Mouse (Mus musculus) CH12.LX (cell line): ENCODE data around the gene Mrtfb. TPM values are rescaled to one million over a fixed set of nuclear protein-coding genes. Genes with fewer than 3 reads are reported as not detected.
"Not testable (repeated sequence)": the region's sequence is repeated elsewhere in the genome, so short reads cannot be mapped to it uniquely, and the experiment has no call there.

Experiments
- DNase-seq: peaks from one replicate; pipeline ENCODE4 v3.0.0-alpha.2; 2013; ENCODE audit errors: extremely low read depth
- H3K27ac ChIP-seq: 2 replicates; pipeline ENCODE4 v1.5.1; 2012; ENCODE audit warnings: low read depth, mild to moderate bottlenecking, control low read depth, moderate library complexity; ENCODE audit not compliant: insufficient read depth
- H3K27me3 ChIP-seq: replicated peaks from 2 replicates; pipeline ENCODE3; 2012; ENCODE audit warnings: inconsistent platforms
- H3K36me3 ChIP-seq, 2 experiments: replicated peaks in 1 of 2; 2 replicates each; pipeline versions ENCODE3 to v1.6.1; 2012; ENCODE audit warnings: inconsistent platforms in 1 of 2, low read length in 1 of 2, mild to moderate bottlenecking in 1 of 2, mixed read lengths in 1 of 2, moderate library complexity in 1 of 2; ENCODE audit not compliant: control insufficient read depth in 1 of 2, insufficient read depth in 1 of 2
- H3K4me1 ChIP-seq, 2 experiments: 2 replicates each; pipeline ENCODE4 v1.6.1; 2012; ENCODE audit warnings: inconsistent platforms in 1 of 2, moderate library complexity in 1 of 2; ENCODE audit not compliant: insufficient read depth in 2 of 2, control insufficient read depth in 1 of 2
- H3K4me2 ChIP-seq: 2 replicates; pipeline ENCODE4 v1.6.1; 2012; ENCODE audit warnings: low read depth, mild to moderate bottlenecking, control low read depth; ENCODE audit not compliant: poor library complexity, insufficient read depth, severe bottlenecking
- H3K4me3 ChIP-seq, 3 experiments: fragments of 150-350 bp in 1 of 3; sonication (generic) in 1 of 3; replicated peaks in 1 of 3; 2 replicates each; pipeline versions ENCODE3 to v1.5.1; 2011 to 2012; ENCODE audit warnings: low read depth in 2 of 3, low read length in 2 of 3, mild to moderate bottlenecking in 2 of 3, moderate library complexity in 2 of 3, control low read depth in 1 of 3, improper control_type of control experiment in 1 of 3, inconsistent platforms in 1 of 3, mixed read lengths in 1 of 3; ENCODE audit not compliant: poor library complexity in 1 of 3
- H3K79me2 ChIP-seq: replicated peaks from 2 replicates; pipeline ENCODE4 v1.6.1; 2012; ENCODE audit warnings: mild to moderate bottlenecking, moderate library complexity; ENCODE audit not compliant: control insufficient read depth, poor library complexity, insufficient read depth, severe bottlenecking; ENCODE audit errors: extremely low read depth
- H3K9ac ChIP-seq: 2 replicates; pipeline ENCODE4 v1.6.1; 2012; ENCODE audit warnings: low read depth, mild to moderate bottlenecking, control low read depth, moderate library complexity; ENCODE audit not compliant: insufficient read depth
- H3K9me3 ChIP-seq: replicated peaks from 2 replicates; pipeline ENCODE3; 2012; ENCODE audit warnings: low read length, inconsistent platforms, mixed read lengths
- BHLHE40 ChIP-seq: IDR thresholded peaks from 2 replicates; pipeline ENCODE4 v1.6.1; 2011; ENCODE audit warnings: mild to moderate bottlenecking, low read depth, low read length, improper control_type of control experiment
- CHD2 ChIP-seq: IDR thresholded peaks from 2 replicates; pipeline ENCODE4 v1.6.1; 2011; ENCODE audit warnings: low read length, improper control_type of control experiment
- EP300 ChIP-seq: IDR thresholded peaks from 2 replicates; pipeline ENCODE4 v1.6.1; 2011; ENCODE audit warnings: low read length, improper control_type of control experiment
- ETS1 ChIP-seq: conservative IDR thresholded peaks from 2 replicates; pipeline ENCODE4 v1.6.1; 2012; ENCODE audit warnings: low read depth, mild to moderate bottlenecking, inconsistent platforms, low read length, improper control_type of control experiment, moderate library complexity
- IRF4 ChIP-seq: IDR thresholded peaks from 2 replicates; pipeline ENCODE4 v1.6.1; 2014; ENCODE audit warnings: low read depth, mild to moderate bottlenecking, inconsistent platforms, low read length, improper control_type of control experiment
- JUN ChIP-seq: IDR thresholded peaks from 2 replicates; pipeline ENCODE4 v1.6.1; 2011; ENCODE audit warnings: low read depth, mild to moderate bottlenecking, low read length, improper control_type of control experiment, moderate library complexity; ENCODE audit not compliant: insufficient read depth
- JUND ChIP-seq: conservative IDR thresholded peaks from 2 replicates; pipeline ENCODE4 v1.6.1; 2011; ENCODE audit warnings: low read depth, low read length, improper control_type of control experiment
- MAFK ChIP-seq: IDR thresholded peaks from 2 replicates; pipeline ENCODE4 v1.6.1; 2011; ENCODE audit warnings: low read length, improper control_type of control experiment; ENCODE audit not compliant: insufficient replicate concordance
- MAZ ChIP-seq: IDR thresholded peaks from 2 replicates; pipeline ENCODE4 v1.6.1; 2012; ENCODE audit warnings: low read depth, mild to moderate bottlenecking, inconsistent platforms, low read length, improper control_type of control experiment, moderate library complexity
- MEF2A ChIP-seq: IDR thresholded peaks from 2 replicates; pipeline ENCODE4 v1.6.1; 2014; ENCODE audit warnings: low read depth, mild to moderate bottlenecking, inconsistent platforms, low read length, improper control_type of control experiment, borderline replicate concordance
- PAX5 ChIP-seq: IDR thresholded peaks from 2 replicates; pipeline ENCODE4 v1.6.1; 2012; ENCODE audit warnings: low read length, inconsistent platforms, mixed read lengths
- RCOR1 ChIP-seq: conservative IDR thresholded peaks from 2 replicates; pipeline ENCODE4 v1.6.1; 2012; ENCODE audit warnings: low read depth, mild to moderate bottlenecking, inconsistent platforms, low read length, improper control_type of control experiment
- SIN3A ChIP-seq: IDR thresholded peaks from 2 replicates; pipeline ENCODE4 v1.6.1; 2012; ENCODE audit warnings: low read length, improper control_type of control experiment, inconsistent platforms
- TCF12 ChIP-seq: IDR thresholded peaks from 2 replicates; pipeline ENCODE4 v1.6.1; 2014; ENCODE audit warnings: low read depth, mild to moderate bottlenecking, inconsistent platforms, low read length, improper control_type of control experiment
- USF1 ChIP-seq: IDR thresholded peaks from 2 replicates; pipeline ENCODE4 v1.6.1; 2014; ENCODE audit warnings: low read depth, mild to moderate bottlenecking, inconsistent platforms, low read length, improper control_type of control experiment
- USF2 ChIP-seq: conservative IDR thresholded peaks from 2 replicates; pipeline ENCODE4 v1.6.1; 2011; ENCODE audit warnings: low read depth, low read length, improper control_type of control experiment
- dilution Hi-C: fragments of 300-500 bp; cut with MboI; formaldehyde crosslinking; loops from 2 replicates; pipeline ENCODE4 v1.14.3; 2020; ENCODE audit warnings: low sequenced_read_pairs; ENCODE audit not compliant: extremely low pct_unique_long_range_greater_than_20kb, extremely low pct_ligation_motif_present
- in situ Hi-C: fragments of 300-500 bp; cut with MboI; formaldehyde crosslinking; loops from 3 replicates; pipeline ENCODE4 v1.14.3; 2019; ENCODE audit warnings: low sequenced_read_pairs, low pct_ligation_motif_present, low pct_unique_long_range_greater_than_20kb, mixed read lengths
- polyA plus RNA-seq: library from polyadenylated mRNA; unstranded; fragments of >175 nt; gene quantifications from 2 replicates; pipeline ENCODE4 v1.2.1, GENCODE M21; 2012; ENCODE audit warnings: low read depth; ENCODE audit not compliant: insufficient read length
- total RNA-seq, 2 experiments: library from RNA; depleted of rRNA; stranded (reverse); fragments of 300-350 nt in 1 of 2; fragments of >200 nt in 1 of 2; gene quantifications; 2 replicates each; pipeline ENCODE4 v1.2.3; 2012 to 2014

Gene Mrtfb
- total and polyA plus RNA-seq, 3 experiments: 3.2 to 9.4 (median 4.4) TPM

DNA sequence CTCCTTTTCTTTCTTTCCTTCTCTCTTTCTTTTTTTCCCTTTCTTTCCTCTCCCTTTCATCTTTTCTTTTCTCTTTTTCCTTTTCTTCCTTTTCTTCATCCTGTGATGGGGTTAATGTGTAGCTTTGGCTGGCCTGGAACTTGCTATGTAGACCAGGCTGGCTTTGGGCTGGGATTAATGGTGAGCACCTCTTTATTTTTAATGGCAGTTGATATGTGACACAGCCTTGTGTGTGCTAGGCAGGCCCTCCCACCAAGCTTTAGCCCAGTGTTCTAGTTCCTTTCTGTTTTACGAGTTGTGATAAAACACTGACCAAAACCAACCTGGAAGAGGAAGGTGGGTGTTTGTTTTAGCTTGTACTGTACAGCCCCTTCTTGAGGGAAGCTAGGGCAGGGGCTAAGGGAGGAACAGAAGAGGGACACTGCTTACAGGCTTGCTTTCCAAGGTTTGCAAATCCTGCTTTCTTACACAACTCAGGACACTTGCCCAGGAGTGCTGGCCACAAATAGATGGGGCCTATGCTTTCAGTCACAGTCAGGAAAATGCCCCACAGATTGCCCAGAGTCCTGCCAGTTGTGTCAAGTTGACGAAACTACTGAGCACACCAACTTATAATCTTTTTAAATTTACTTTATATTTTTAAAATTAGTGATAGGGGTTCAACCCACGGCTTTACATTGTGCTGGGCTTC is 20.6 kb downstream of the Mrtfb start:
- Histone ChIP-seq H3K27ac (no peak overlapping the region), H3K36me3 (peaks cover 0 to 6% of the 10 kb centered on the region in 2 experiments), H3K79me2 (no peaks in the 10 kb centered on the region), H3K27me3 (no peaks in the 10 kb centered on the region), H3K4me3 (no peak overlapping the region), H3K9me3 (no peaks in the 10 kb centered on the region), H3K4me1 (no peaks in the 10 kb centered on the region), H3K9ac (no peak overlapping the region), H3K4me2 (no peak overlapping the region)
- dilution Hi-C loops (no loop called here), in situ Hi-C loops (no loop called here)
- TF ChIP-seq USF1 (no peak), PAX5 (no peak)
- no peak for DNase-seq

DNA sequence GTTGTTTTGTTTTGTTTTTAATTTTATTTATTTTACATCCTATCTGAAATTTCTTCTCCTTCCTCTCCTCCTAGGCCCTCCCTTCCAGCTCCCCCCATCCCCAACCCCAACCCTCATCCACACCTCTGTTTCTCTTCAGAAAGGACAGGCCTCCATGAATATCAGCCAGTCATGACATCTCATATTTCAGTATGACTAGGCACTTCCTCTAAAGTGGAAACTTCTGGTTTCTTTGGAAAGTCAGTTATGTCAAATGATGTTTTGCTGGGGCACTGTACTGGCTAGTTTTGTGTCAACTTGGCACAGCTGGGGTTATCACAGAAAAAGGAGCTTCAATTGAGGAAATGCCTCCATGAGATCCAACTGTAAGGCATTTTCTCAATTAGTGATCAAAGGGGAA is 30.1 kb downstream of the Mrtfb start:
- in situ Hi-C loops: not testable (repeated sequence)

DNA sequence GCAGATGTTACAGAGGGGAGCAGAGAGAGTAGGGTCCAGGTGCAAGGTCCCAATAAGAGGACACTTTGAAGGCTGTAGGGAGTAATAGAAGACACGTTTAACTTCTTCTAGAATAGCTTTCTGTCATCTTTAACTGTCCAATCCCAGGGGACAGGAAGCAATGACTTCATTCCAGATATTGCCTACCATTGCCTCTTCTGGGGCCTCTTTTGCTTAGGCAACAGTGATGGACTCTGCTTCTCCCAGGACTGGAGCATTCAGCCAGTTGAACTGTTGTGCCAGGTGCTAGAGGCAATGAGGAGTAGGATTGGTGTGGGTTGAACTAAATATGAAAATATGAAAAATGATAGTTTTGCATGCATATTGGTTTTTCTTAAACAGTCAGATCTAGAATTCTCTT is 41.6 kb downstream of the Mrtfb start:
- no peak for TF ChIP-seq MAFK
- no peak for TF ChIP-seq USF2
- TF ChIP-seq RCOR1: no peak
- TF ChIP-seq SIN3A: no peak
- no peak for TF ChIP-seq MEF2A
- TF ChIP-seq, all 38 proteins: peak for 0
- dilution Hi-C loops: no loop called here
- H3K4me3 ChIP-seq: no peak overlapping the region

More for the DNA sequence above, 30.1 kb downstream of the Mrtfb start:
- H3K9me3 ChIP-seq, H3K27ac ChIP-seq, H3K9ac ChIP-seq, H3K36me3 ChIP-seq, H3K79me2 ChIP-seq, H3K4me2 ChIP-seq, dilution Hi-C loops, H3K4me3 ChIP-seq, H3K27me3 ChIP-seq: not testable (repeated sequence)
- peak; percentile 86 for DNase-seq
- peaks cover 12 to 29% of the 10 kb centered on the region in 2 experiments; a peak in 3 of 4 replicates for H3K4me1 ChIP-seq
- TF ChIP-seq ETS1 (peak; percentile 79), SIN3A (peak; percentile 78; the same call in 1 of the 2 replicates), CHD2 (peak; percentile 68), IRF4 (peak; percentile 95), MEF2A (peak; percentile 41; the same call in 1 of the 2 replicates), JUN (peak; percentile 90), RCOR1 (peak; percentile 92), JUND (peak; percentile 95), EP300 (peak; percentile 96), TCF12 (peak; percentile 67), MAFK (peak; percentile 82), BHLHE40 (peak; percentile 56; the same call in 1 of the 2 replicates), MAZ (0 out of 2 replicates have a peak, but pooled peaks have one; percentile 23)

More for the DNA sequence above, 41.6 kb downstream of the Mrtfb start:
- H3K4me2 ChIP-seq: no peak overlapping the region
- peak; percentile 25 for DNase-seq
- no peaks in the 10 kb centered on the region for H3K79me2 ChIP-seq
- H3K27me3 ChIP-seq: no peaks in the 10 kb centered on the region
- H3K36me3 ChIP-seq: peaks cover 0 to 13% of the 10 kb centered on the region in 2 experiments
- in situ Hi-C loops: no loop called here
- peaks cover 11 to 31% of the 10 kb centered on the region in 2 experiments for H3K4me1 ChIP-seq
- no peak overlapping the region for H3K27ac ChIP-seq
- no peaks in the 10 kb centered on the region for H3K9me3 ChIP-seq
- no peak overlapping the region for H3K9ac ChIP-seq
